Mouse (Mus musculus) left cerebral cortex, postnatal 10 days (tissue): ENCODE results near the gene Katnal1. TPM values are rescaled to one million over a fixed set of nuclear protein-coding genes. Genes with fewer than 3 reads are reported as not detected.

ENCODE experiments used
- DNase-seq, 2 experiments: peaks; one replicate each; pipeline ENCODE4 v3.0.0; 2021 to 2022; ENCODE audit warnings: low spot score in 2 of 2, mixed read lengths in 1 of 2; ENCODE audit errors: extremely low spot score in 1 of 2
- intact Hi-C: fragments of 180-260 bp; cut with DNase I; formaldehyde crosslinking; loops from one replicate; pipeline ENCODE4 v1.15.1; 2025
- total RNA-seq, 2 experiments: library from RNA; stranded (reverse); gene quantifications; 2 replicates each; pipeline ENCODE4 v1.2.3; 2021

The Katnal1 gene
- total RNA-seq, 2 experiments from 2014 or later = 45.2 to 51.4 TPM

GRCm38 (mm10) chr5:148899361-148899760 lies 29.8 kb downstream of the Katnal1 start:
- DNase-seq = no peak
- intact Hi-C loops = no loop called here

- intact Hi-C loops = no loop called here
- DNase-seq = peak in 1 of 2 experiments; percentile 40
Measured at GRCm38 (mm10) chr5:148897941-148898417, 31.1 kb downstream of the Katnal1 start.

- peak in 1 of 2 experiments; percentile 28 for DNase-seq
- intact Hi-C loops = no loop called here
Measured at GRCm38 (mm10) chr5:148897069-148897702, 31.9 kb downstream of the Katnal1 start.

- intact Hi-C loops = no loop called here
Measured at GRCm38 (mm10) chr5:148896515-148896914, 32.6 kb downstream of the Katnal1 start.

GRCm38 (mm10) chr5:148895833-148896232 lies 33.3 kb downstream of the Katnal1 start:
- intact Hi-C loops = no loop called here
- no peak for DNase-seq

More at GRCm38 (mm10) chr5:148896515-148896914, 32.6 kb downstream of the Katnal1 start:
- DNase-seq = no peak

- intact Hi-C loops = no loop called here
- no peak for DNase-seq
Measured at GRCm38 (mm10) chr5:148895034-148895433, 34.1 kb downstream of the Katnal1 start.

- intact Hi-C loops = no loop called here
- DNase-seq = no peak
Measured at GRCm38 (mm10) chr5:148890237-148890636, 38.9 kb downstream of the Katnal1 start.

- intact Hi-C loops = no loop called here
Measured at GRCm38 (mm10) chr5:148888032-148888431, 41.1 kb downstream of the Katnal1 start.

GRCm38 (mm10) chr5:148885821-148886609 lies 43.1 kb downstream of the Katnal1 start:
- peak in 1 of 2 experiments; percentile 39 for DNase-seq
- intact Hi-C loops = no loop called here

More at GRCm38 (mm10) chr5:148888032-148888431, 41.1 kb downstream of the Katnal1 start:
- no peak for DNase-seq

- intact Hi-C loops = no loop called here
- DNase-seq = no peak
Measured at GRCm38 (mm10) chr5:148883671-148884070, 45.4 kb downstream of the Katnal1 start.

GRCm38 (mm10) chr5:148879218-148879617 lies 49.9 kb downstream of the Katnal1 start:
- intact Hi-C loops = no loop called here
- no peak for DNase-seq

GRCm38 (mm10) chr5:148873116-148873515 lies 56.0 kb downstream of the Katnal1 start:
- intact Hi-C loops = no loop called here
- DNase-seq = no peak

- intact Hi-C loops = no loop called here
- DNase-seq = no peak
Measured at GRCm38 (mm10) chr5:148869583-148869982, 59.5 kb downstream of the Katnal1 start.

- intact Hi-C loops = no loop called here
- DNase-seq = no peak
Measured at GRCm38 (mm10) chr5:148867766-148868165, 61.4 kb downstream of the Katnal1 start.

- DNase-seq = no peak
- intact Hi-C loops = no loop called here
Measured at GRCm38 (mm10) chr5:148867171-148867570, 61.9 kb downstream of the Katnal1 start.

- intact Hi-C loops = no loop called here
- DNase-seq = peak in 1 of 2 experiments; percentile 36
Measured at GRCm38 (mm10) chr5:148866571-148866970, 62.5 kb downstream of the Katnal1 start.

- intact Hi-C loops = no loop called here
- no peak for DNase-seq
Measured at GRCm38 (mm10) chr5:148863409-148863808, 65.7 kb downstream of the Katnal1 start.

GRCm38 (mm10) chr5:148862853-148863252 lies 66.3 kb downstream of the Katnal1 start:
- no peak for DNase-seq
- intact Hi-C loops = no loop called here

- intact Hi-C loops = no loop called here
- no peak for DNase-seq
Measured at GRCm38 (mm10) chr5:148862136-148862535, 67.0 kb downstream of the Katnal1 start.

- intact Hi-C loops = no loop called here
- DNase-seq = no peak
Measured at GRCm38 (mm10) chr5:148857522-148857921, 71.6 kb downstream of the Katnal1 start.
